Mouse (Mus musculus): ENCODE results near the gene Hipk2. TPM values are rescaled to one million over a fixed set of nuclear protein-coding genes. Genes with fewer than 3 reads are reported as not detected.

The Hipk2 gene
- total and polyA plus RNA-seq, 3 experiments: 3.9 to 85.1 (median 14.1) TPM

- TF ChIP-seq POLR2AphosphoS2 (IDR thresholded peaks at IDR 0.05; ENCODE audit: low read length) (no peak), CHD1 (IDR thresholded peaks at IDR 0.05; ENCODE audit: low read depth, low read length) (no peak), BHLHE40 (IDR thresholded peaks at IDR 0.05; ENCODE audit: borderline replicate concordance, low read depth, low read length) (no peak), GATA1 (IDR thresholded peaks at IDR 0.05; ENCODE audit: low read depth, low read length) (no peak), MYB (IDR thresholded peaks at IDR 0.05; ENCODE audit: low read depth, low read length) (no peak)
- no peak for DNase-seq (ENCODE audit: low read depth, low spot score)
- Histone ChIP-seq H3K4me1 (ENCODE audit: control insufficient read depth in 1 of 2, insufficient read depth in 2 of 2, low read length in 2 of 2) (peaks cover 0 to 9% of the 10 kb centered on the region in 2 experiments; a peak in 3 of 4 replicates), H3K9me3 (replicated peaks; ENCODE audit: insufficient read depth, low read length) (no peaks in the 10 kb centered on the region), H3K27me3 (ENCODE audit: control insufficient read depth in 1 of 2, insufficient read depth in 2 of 2, low read length in 2 of 2) (no peaks in the 10 kb centered on the region), H3K27ac (ENCODE audit: control insufficient read depth, low read depth, low read length) (no peak overlapping the region), H3K4me3 (ENCODE audit: control insufficient read depth in 1 of 2, insufficient read depth in 1 of 2, low read depth in 2 of 2, low read length in 2 of 2) (no peak overlapping the region), H3K79me2 (ENCODE audit: control insufficient read depth, insufficient read depth, low read length, poor library complexity) (no peaks in the 10 kb centered on the region), H3K9ac (ENCODE audit: control insufficient read depth, low read depth, low read length, poor library complexity, severe bottlenecking) (no peak overlapping the region), H3K36me3 (ENCODE audit: control insufficient read depth in 1 of 2, insufficient read depth in 2 of 2, low read length in 2 of 2) (no peaks in the 10 kb centered on the region)
These were observed 10.2 kb downstream of the Hipk2 start for GRCm38 (mm10) chr6:38865805-38866204.

GRCm38 (mm10) chr6:38863595-38863994, 12.4 kb downstream of the Hipk2 start:
- Histone ChIP-seq H3K9ac (ENCODE audit: control insufficient read depth, low read depth, low read length, poor library complexity, severe bottlenecking) (no peak overlapping the region), H3K79me2 (ENCODE audit: control insufficient read depth, insufficient read depth, low read length, poor library complexity) (peaks cover 2% of the 10 kb centered on the region; the same call in 1 of the 2 replicates), H3K36me3 (ENCODE audit: control insufficient read depth in 1 of 2, insufficient read depth in 2 of 2, low read length in 2 of 2) (no peaks in the 10 kb centered on the region), H3K4me1 (ENCODE audit: control insufficient read depth in 1 of 2, insufficient read depth in 2 of 2, low read length in 2 of 2) (peaks cover 0 to 9% of the 10 kb centered on the region in 2 experiments; a peak in 3 of 4 replicates), H3K9me3 (replicated peaks; ENCODE audit: insufficient read depth, low read length) (no peaks in the 10 kb centered on the region), H3K27me3 (ENCODE audit: control insufficient read depth in 1 of 2, insufficient read depth in 2 of 2, low read length in 2 of 2) (no peaks in the 10 kb centered on the region), H3K4me3 (ENCODE audit: control insufficient read depth in 1 of 2, insufficient read depth in 1 of 2, low read depth in 2 of 2, low read length in 2 of 2) (no peak overlapping the region), H3K27ac (ENCODE audit: control insufficient read depth, low read depth, low read length) (no peak overlapping the region)
- DNase-seq (ENCODE audit: low read depth, low spot score): peak; percentile 53
- no peak for TF ChIP-seq NRF1 (IDR thresholded peaks at IDR 0.05; ENCODE audit: insufficient read depth, low read depth, low read length, poor library complexity, severe bottlenecking)
- peak; percentile 83 for TF ChIP-seq ZNF384 (IDR thresholded peaks at IDR 0.05; ENCODE audit: low read depth, low read length)
- TF ChIP-seq ELF1 (IDR thresholded peaks at IDR 0.05; ENCODE audit: low read depth, low read length): no peak
- no peak for TF ChIP-seq ETS1 (IDR thresholded peaks at IDR 0.05; ENCODE audit: low read depth, low read length)
- no peak for TF ChIP-seq RAD21 (IDR thresholded peaks at IDR 0.05; ENCODE audit: low read depth, low read length)
- no peak for TF ChIP-seq KAT2A (conservative IDR thresholded peaks at IDR 0.05; ENCODE audit: low read depth, low read length)
- TF ChIP-seq NELFE (IDR thresholded peaks at IDR 0.05; ENCODE audit: low read depth, low read length): no peak
- TF ChIP-seq TCF12 (IDR thresholded peaks at IDR 0.05; ENCODE audit: low read depth, low read length): 0 out of 2 replicates have a peak, but pooled peaks have one; percentile 10

DNA sequence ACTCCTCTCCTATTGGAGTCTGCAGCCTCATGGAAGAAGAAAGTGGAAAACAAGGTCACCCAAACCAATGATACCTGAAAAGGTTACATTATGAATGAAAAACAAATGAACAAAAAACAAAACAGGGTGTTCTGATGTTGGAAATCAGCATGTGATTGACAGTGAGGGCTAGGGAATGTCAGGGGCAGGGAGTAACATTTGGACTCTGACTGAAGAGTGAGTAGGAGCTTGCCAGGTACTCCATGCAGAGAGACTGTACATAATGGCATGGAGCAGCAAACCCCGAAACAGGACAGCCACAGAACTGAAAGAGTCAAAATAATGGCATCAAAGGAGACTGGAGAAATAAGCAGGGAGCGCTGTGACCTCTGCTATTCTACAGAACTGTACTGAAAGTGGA, 15.7 kb downstream of the Hipk2 start:
- H3K27ac ChIP-seq (ENCODE audit: control insufficient read depth, low read depth, low read length): no peak overlapping the region
- H3K9ac ChIP-seq (ENCODE audit: control insufficient read depth, low read depth, low read length, poor library complexity, severe bottlenecking): no peak overlapping the region
- no peaks in the 10 kb centered on the region for H3K27me3 ChIP-seq (ENCODE audit: control insufficient read depth in 1 of 2, insufficient read depth in 2 of 2, low read length in 2 of 2)
- no peaks in the 10 kb centered on the region for H3K9me3 ChIP-seq (replicated peaks; ENCODE audit: insufficient read depth, low read length)
- no peak for TF ChIP-seq MYC (IDR thresholded peaks at IDR 0.05; ENCODE audit: low read depth, low read length)
- TF ChIP-seq RAD21 (IDR thresholded peaks at IDR 0.05; ENCODE audit: low read depth, low read length): no peak
- no peak for TF ChIP-seq CHD2 (IDR thresholded peaks at IDR 0.05; ENCODE audit: low read length)
- TF ChIP-seq MXI1 (IDR thresholded peaks at IDR 0.05; ENCODE audit: low read depth, low read length): no peak
- no peak for TF ChIP-seq POLR2AphosphoS5 (IDR thresholded peaks at IDR 0.05; ENCODE audit: borderline replicate concordance, low read depth, low read length)
- no peak for TF ChIP-seq POLR2A (IDR thresholded peaks at IDR 0.05; ENCODE audit: control insufficient read depth in 1 of 2, insufficient read depth in 1 of 2, low read depth in 1 of 2, low read length in 2 of 2, poor library complexity in 1 of 2)
- no peak for TF ChIP-seq RCOR1 (IDR thresholded peaks at IDR 0.05; ENCODE audit: low read depth, low read length)
- TF ChIP-seq MYB (IDR thresholded peaks at IDR 0.05; ENCODE audit: low read depth, low read length): no peak
- TF ChIP-seq TCF12 (IDR thresholded peaks at IDR 0.05; ENCODE audit: low read depth, low read length): no peak
- TF ChIP-seq USF2 (IDR thresholded peaks at IDR 0.05; ENCODE audit: borderline replicate concordance in 1 of 2, insufficient read depth in 1 of 2, low read depth in 1 of 2, low read length in 2 of 2): no peak
- no peak for TF ChIP-seq SMC3 (IDR thresholded peaks at IDR 0.05; ENCODE audit: low read depth, low read length)
- no peak for TF ChIP-seq EP300 (IDR thresholded peaks at IDR 0.05; ENCODE audit: low read depth in 1 of 2, low read length in 2 of 2)
- no peak for TF ChIP-seq ZNF384 (IDR thresholded peaks at IDR 0.05; ENCODE audit: low read depth, low read length)
- no peak for TF ChIP-seq MAX (IDR thresholded peaks at IDR 0.05; ENCODE audit: low read length)
- no peak for TF ChIP-seq KAT2A (conservative IDR thresholded peaks at IDR 0.05; ENCODE audit: low read depth, low read length)
- no peak for TF ChIP-seq ELF1 (IDR thresholded peaks at IDR 0.05; ENCODE audit: low read depth, low read length)
- TF ChIP-seq UBTF (IDR thresholded peaks at IDR 0.05; ENCODE audit: borderline replicate concordance, insufficient read depth, low read depth, low read length): no peak
- TF ChIP-seq BHLHE40 (IDR thresholded peaks at IDR 0.05; ENCODE audit: borderline replicate concordance, low read depth, low read length): no peak
- TF ChIP-seq MAFK (IDR thresholded peaks at IDR 0.05; ENCODE audit: borderline replicate concordance, low read depth, low read length): no peak
- H3K4me1 ChIP-seq (ENCODE audit: control insufficient read depth in 1 of 2, insufficient read depth in 2 of 2, low read length in 2 of 2): peaks cover 0 to 7% of the 10 kb centered on the region in 2 experiments; a peak in 3 of 4 replicates
- H3K79me2 ChIP-seq (ENCODE audit: control insufficient read depth, insufficient read depth, low read length, poor library complexity): peaks cover 5% of the 10 kb centered on the region; the same call in 1 of the 2 replicates
- peaks cover 0 to 4% of the 10 kb centered on the region in 2 experiments; a peak in 2 of 4 replicates for H3K36me3 ChIP-seq (ENCODE audit: control insufficient read depth in 1 of 2, insufficient read depth in 2 of 2, low read length in 2 of 2)
- DNase-seq (ENCODE audit: low read depth, low spot score): no peak
- H3K4me3 ChIP-seq (ENCODE audit: control insufficient read depth in 1 of 2, insufficient read depth in 1 of 2, low read depth in 2 of 2, low read length in 2 of 2): no peak overlapping the region
